Mouse (Mus musculus) myocyte (in vitro differentiated cells): ENCODE data around the gene Cd27. TPM values are rescaled to one million over a fixed set of nuclear protein-coding genes. Genes with fewer than 3 reads are reported as not detected.
A peak's percentile ranks its signal among the peaks of the same experiment; 100 is the strongest.

Source experiments
- H3K27me3 ChIP-seq: one replicate; pipeline ENCODE4 v1.6.1; 2011; ENCODE audit not compliant: control insufficient read depth, insufficient read depth, insufficient read length
- H3K36me3 ChIP-seq: one replicate; pipeline ENCODE4 v1.6.1; 2011; ENCODE audit not compliant: control insufficient read depth, insufficient read depth
- H3K4me2 ChIP-seq: one replicate; pipeline ENCODE4 v1.6.1; 2011; ENCODE audit warnings: low read depth, control low read depth
- H3K4me3 ChIP-seq: one replicate; pipeline ENCODE4 v1.5.1; 2011; ENCODE audit warnings: mild to moderate bottlenecking, control low read depth, moderate library complexity
- H3K79me2 ChIP-seq: one replicate; pipeline ENCODE4 v1.6.1; 2011; ENCODE audit not compliant: control insufficient read depth, insufficient read depth
- H3ac ChIP-seq: one replicate; pipeline ENCODE4 v1.6.1; 2011; ENCODE audit not compliant: control insufficient read depth, insufficient read length
- CEBPB ChIP-seq: IDR thresholded peaks from 2 replicates; pipeline ENCODE4 v1.6.1; 2011; ENCODE audit warnings: mild to moderate bottlenecking, moderate library complexity; ENCODE audit not compliant: poor library complexity, insufficient read depth, severe bottlenecking
- E2F4 ChIP-seq: IDR thresholded peaks from one replicate; pipeline ENCODE4 v1.6.1; 2011; ENCODE audit warnings: mild to moderate bottlenecking, control low read depth, moderate library complexity; ENCODE audit not compliant: insufficient read depth
- MAX ChIP-seq: IDR thresholded peaks from one replicate; pipeline ENCODE4 v1.6.1; 2011; ENCODE audit warnings: low read depth, mild to moderate bottlenecking, control low read depth
- MYOD1 ChIP-seq, 3 experiments: IDR thresholded peaks; one replicate each; pipeline ENCODE4 v1.6.1; 2011; ENCODE audit warnings: control low read depth in 2 of 3, low read depth in 2 of 3, mild to moderate bottlenecking in 2 of 3, moderate library complexity in 1 of 3; ENCODE audit not compliant: insufficient read length in 2 of 3, control insufficient read depth in 1 of 3
- MYOG ChIP-seq, 3 experiments: IDR thresholded peaks; one replicate each; pipeline ENCODE4 v1.6.1; 2011; ENCODE audit warnings: control low read depth in 2 of 3, low read depth in 2 of 3, mild to moderate bottlenecking in 2 of 3; ENCODE audit not compliant: insufficient read length in 2 of 3, control insufficient read depth in 1 of 3, insufficient read depth in 1 of 3
- POLR2A ChIP-seq: IDR thresholded peaks from one replicate; pipeline ENCODE4 v1.6.1; 2011; ENCODE audit warnings: low read depth, mild to moderate bottlenecking, control low read depth, moderate library complexity; ENCODE audit not compliant: insufficient read length
- POLR2AphosphoS2 ChIP-seq: IDR thresholded peaks from one replicate; pipeline ENCODE4 v1.6.1; 2011; ENCODE audit warnings: low read depth, control low read depth; ENCODE audit not compliant: insufficient read length
- REST ChIP-seq: IDR thresholded peaks from one replicate; pipeline ENCODE4 v1.6.1; 2011; ENCODE audit warnings: mild to moderate bottlenecking, control low read depth, moderate library complexity; ENCODE audit not compliant: insufficient read depth, insufficient read length
- SRF ChIP-seq: IDR thresholded peaks from one replicate; pipeline ENCODE4 v1.6.1; 2011; ENCODE audit warnings: low read depth; ENCODE audit not compliant: control insufficient read depth, insufficient read length
- TCF12 ChIP-seq: IDR thresholded peaks from one replicate; pipeline ENCODE4 v1.6.1; 2011; ENCODE audit warnings: mild to moderate bottlenecking, control low read depth; ENCODE audit not compliant: poor library complexity, insufficient read depth, severe bottlenecking
- TCF3 ChIP-seq: IDR thresholded peaks from one replicate; pipeline ENCODE4 v1.6.1; 2011; ENCODE audit warnings: low read depth, control low read depth; ENCODE audit not compliant: insufficient read length
- USF1 ChIP-seq: IDR thresholded peaks from one replicate; pipeline ENCODE4 v1.6.1; 2011; ENCODE audit warnings: low read depth, mild to moderate bottlenecking, control low read depth, moderate library complexity
- polyA plus RNA-seq: library from polyadenylated mRNA; unstranded; fragments of >200 nt; fragmentation: generic; extraction: Trizol; gene quantifications from one replicate; pipeline ENCODE4 v1.2.1, GENCODE M21; 2012; ENCODE audit warnings: missing spikeins

The Cd27 gene
- polyA plus RNA-seq, 1 experiment: 1.5 TPM

GRCm38 (mm10) chr6:125260006-125260555, 23.3 kb upstream of the Cd27 start:
- no peaks in the 10 kb centered on the region for H3K27me3 ChIP-seq
- no peaks in the 10 kb centered on the region for H3K79me2 ChIP-seq
- no peak overlapping the region for H3K4me2 ChIP-seq
- no peak overlapping the region for H3ac ChIP-seq
- H3K36me3 ChIP-seq: no peaks in the 10 kb centered on the region
- H3K4me3 ChIP-seq: no peak overlapping the region
- no peak for TF ChIP-seq E2F4
- TF ChIP-seq POLR2A: no peak
- TF ChIP-seq MAX: no peak
- TF ChIP-seq USF1: no peak
- no peak for TF ChIP-seq MYOD1 (IDR thresholded peaks at IDR 0.05; ENCODE audit: control insufficient read depth in 1 of 3, insufficient read length in 2 of 3, low read depth in 2 of 3)

GRCm38 (mm10) chr6:125256222-125256966, 19.6 kb upstream of the Cd27 start:
- Histone ChIP-seq H3K4me2 (peak overlapping the region; percentile 76), H3ac (no peak overlapping the region), H3K4me3 (no peak overlapping the region), H3K79me2 (no peaks in the 10 kb centered on the region), H3K36me3 (no peaks in the 10 kb centered on the region), H3K27me3 (no peaks in the 10 kb centered on the region)
- no peak for TF ChIP-seq SRF
- TF ChIP-seq TCF12: peak; percentile 24
- TF ChIP-seq USF1: peak; percentile 97
- TF ChIP-seq MYOD1 (IDR thresholded peaks at IDR 0.05; ENCODE audit: control insufficient read depth in 1 of 3, insufficient read length in 2 of 3, low read depth in 2 of 3): peak in 1 of 3 experiments; percentile 78
- peak; percentile 90 for TF ChIP-seq MAX
- TF ChIP-seq MYOG (IDR thresholded peaks at IDR 0.05; ENCODE audit: control insufficient read depth in 1 of 3, insufficient read depth in 1 of 3, insufficient read length in 2 of 3, low read depth in 2 of 3): peak in 2 of 3 experiments; percentile 35 to 75
- TF ChIP-seq REST: no peak
- TF ChIP-seq POLR2A: peak; percentile 83
- peak; percentile 96 for TF ChIP-seq CEBPB
- peak; percentile 95 for TF ChIP-seq POLR2AphosphoS2
- TF ChIP-seq TCF3: peak; percentile 52

- Histone ChIP-seq H3K4me3 (no peak overlapping the region), H3K36me3 (no peaks in the 10 kb centered on the region), H3K27me3 (no peaks in the 10 kb centered on the region), H3ac (no peak overlapping the region), H3K79me2 (no peaks in the 10 kb centered on the region), H3K4me2 (peak overlapping the region; percentile 76)
- TF ChIP-seq USF1 (no peak), MYOD1 (IDR thresholded peaks at IDR 0.05; ENCODE audit: control insufficient read depth in 1 of 3, insufficient read length in 2 of 3, low read depth in 2 of 3) (peak in 1 of 3 experiments; percentile 46)
Measured at GRCm38 (mm10) chr6:125255516-125256044, 18.8 kb upstream of the Cd27 start.

GRCm38 (mm10) chr6:125253863-125254715, 17.3 kb upstream of the Cd27 start:
- Histone ChIP-seq H3K27me3 (no peaks in the 10 kb centered on the region), H3K36me3 (no peaks in the 10 kb centered on the region), H3K4me3 (no peak overlapping the region), H3K79me2 (no peaks in the 10 kb centered on the region), H3ac (no peak overlapping the region), H3K4me2 (no peak overlapping the region)
- TF ChIP-seq MAX (no peak), POLR2A (no peak), E2F4 (no peak)

- Histone ChIP-seq H3K4me2 (no peak overlapping the region), H3K4me3 (no peak overlapping the region), H3ac (no peak overlapping the region), H3K79me2 (no peaks in the 10 kb centered on the region), H3K36me3 (no peaks in the 10 kb centered on the region), H3K27me3 (no peaks in the 10 kb centered on the region)
- TF ChIP-seq MYOD1 (IDR thresholded peaks at IDR 0.05; ENCODE audit: control insufficient read depth in 1 of 3, insufficient read length in 2 of 3, low read depth in 2 of 3) (no peak), USF1 (no peak), MAX (no peak), TCF3 (no peak), POLR2AphosphoS2 (no peak), REST (no peak), CEBPB (no peak)
Measured at GRCm38 (mm10) chr6:125252711-125253110, 15.9 kb upstream of the Cd27 start.
